Mouse (Mus musculus) lung, embryonic 14.5 days (tissue): Measurements from ENCODE around the gene Vmn2r80. TPM values are rescaled to one million over a fixed set of nuclear protein-coding genes. Genes with fewer than 3 reads are reported as not detected.
"Not testable (repeated sequence)": the region's sequence is repeated elsewhere in the genome, so short reads cannot be mapped to it uniquely, and the experiment has no call there.

ENCODE experiments used
- ATAC-seq: fragments of 200-750 bp; cut with Nextera tagmentation; 2 replicates; pipeline ENCODE4 v1.8.0; 2017; ENCODE audit warnings: mild to moderate bottlenecking, moderate TSS enrichment, moderate library complexity; ENCODE audit not compliant: insufficient read depth
- DNase-seq: peaks from one replicate; pipeline ENCODE4 v3.0.0-alpha.2; 2015
- H3K27ac ChIP-seq: fragments of 300-500 bp; sonication (generic); 2 replicates; pipeline ENCODE4 v1.5.1; 2014; ENCODE audit warnings: low read depth, mild to moderate bottlenecking, moderate library complexity
- H3K27me3 ChIP-seq: fragments of 300-500 bp; sonication (generic); 2 replicates; pipeline ENCODE4 v1.6.1; 2014; ENCODE audit warnings: low read length, control low read depth; ENCODE audit not compliant: insufficient read depth
- H3K36me3 ChIP-seq: fragments of 300-500 bp; sonication (generic); 2 replicates; pipeline ENCODE4 v1.6.1; 2014; ENCODE audit warnings: control low read depth; ENCODE audit not compliant: insufficient read depth
- H3K4me1 ChIP-seq: fragments of 300-500 bp; sonication (generic); 2 replicates; pipeline ENCODE4 v1.6.1; 2014; ENCODE audit warnings: antibody characterized with exemption, control low read depth; ENCODE audit not compliant: insufficient read depth
- H3K4me2 ChIP-seq: fragments of 300-500 bp; sonication (generic); 2 replicates; pipeline ENCODE4 v1.6.1; 2014; ENCODE audit warnings: mild to moderate bottlenecking
- H3K4me3 ChIP-seq: fragments of 300-500 bp; sonication (generic); 2 replicates; pipeline ENCODE4 v1.5.1; 2014; ENCODE audit warnings: low read depth, low read length
- H3K9ac ChIP-seq: fragments of 300-500 bp; sonication (generic); 2 replicates; pipeline ENCODE4 v1.6.1; 2014
- H3K9me3 ChIP-seq: fragments of 300-500 bp; sonication (generic); 2 replicates; pipeline ENCODE4 v1.6.1; 2016; ENCODE audit warnings: low read depth, low read length, control low read depth
- CTCF ChIP-seq: IDR thresholded peaks from 2 replicates; pipeline ENCODE4 v1.5.1; 2016; ENCODE audit warnings: antibody characterized with exemption, low read depth
- WGBS: fragments of 180-500 bp; shearing (Covaris S2); extraction: QIAGEN DNeasy Blood & Tissue Kit; methylation state at CpG from one replicate; pipeline ENCODE4 v1.1.7; 2014; 5-methylcytosine and 5-hydroxymethylcytosine counted together
- polyA plus RNA-seq: library from polyadenylated mRNA; unstranded; fragments of >200 nt; fragmentation: Nextera tagmentation; extraction: Ambion mirVana; gene quantifications from 2 replicates; pipeline ENCODE4 v1.2.1, GENCODE M21; 2014

Gene Vmn2r80
- polyA plus RNA-seq, 1 experiment from 2014 or later, result not detected

- no peak for ATAC-seq
- Histone ChIP-seq H3K9ac (no peak overlapping the region), H3K9me3 (no peaks in the 10 kb centered on the region), H3K4me2 (no peak overlapping the region), H3K36me3 (no peaks in the 10 kb centered on the region), H3K4me3 (no peak overlapping the region), H3K4me1 (no peaks in the 10 kb centered on the region), H3K27me3 (no peaks in the 10 kb centered on the region), H3K27ac (no peak overlapping the region)
- no peak for TF ChIP-seq CTCF
- DNase-seq, result no peak
Observed at GRCm38 (mm10) chr10:79151602-79152001, 3.0 kb downstream of the Vmn2r80 start.

GRCm38 (mm10) chr10:79199973-79200372, 51.4 kb downstream of the Vmn2r80 start:
- not testable (repeated sequence) for H3K9me3 ChIP-seq, H3K36me3 ChIP-seq, H3K27ac ChIP-seq, H3K4me2 ChIP-seq, H3K9ac ChIP-seq, H3K27me3 ChIP-seq, ATAC-seq, H3K4me3 ChIP-seq, DNase-seq, H3K4me1 ChIP-seq
- WGBS, result 61% methylated on average over 1 of the region's 1 CpGs

- Histone ChIP-seq H3K9ac (no peak overlapping the region), H3K9me3 (no peaks in the 10 kb centered on the region), H3K4me3 (no peak overlapping the region), H3K27me3 (no peaks in the 10 kb centered on the region), H3K36me3 (no peaks in the 10 kb centered on the region), H3K4me2 (no peak overlapping the region), H3K27ac (no peak overlapping the region), H3K4me1 (no peaks in the 10 kb centered on the region)
- no peak for TF ChIP-seq CTCF
- ATAC-seq (no peak), DNase-seq (no peak)
Observed at GRCm38 (mm10) chr10:79220432-79220831, 71.9 kb downstream of the Vmn2r80 start.

GRCm38 (mm10) chr10:79221606-79222005, 73.0 kb downstream of the Vmn2r80 start:
- H3K36me3 ChIP-seq, result no peaks in the 10 kb centered on the region
- no peaks in the 10 kb centered on the region for H3K9me3 ChIP-seq
- H3K27me3 ChIP-seq, result no peaks in the 10 kb centered on the region
- ATAC-seq, result no peak
- no peak for DNase-seq
- H3K4me2 ChIP-seq, result no peak overlapping the region
- H3K4me3 ChIP-seq, result no peak overlapping the region
- H3K9ac ChIP-seq, result no peak overlapping the region
- TF ChIP-seq CTCF, result no peak
- no peak overlapping the region for H3K27ac ChIP-seq
- no peaks in the 10 kb centered on the region for H3K4me1 ChIP-seq

GRCm38 (mm10) chr10:79222214-79222613, 73.6 kb downstream of the Vmn2r80 start:
- no peak for TF ChIP-seq CTCF
- H3K4me2 ChIP-seq, result no peak overlapping the region
- 65% methylated on average over 7 of the region's 7 CpGs for WGBS
- no peak overlapping the region for H3K27ac ChIP-seq
- H3K9me3 ChIP-seq, result no peaks in the 10 kb centered on the region
- DNase-seq (no peak), ATAC-seq (no peak)
- no peak overlapping the region for H3K9ac ChIP-seq
- no peak overlapping the region for H3K4me3 ChIP-seq
- no peaks in the 10 kb centered on the region for H3K36me3 ChIP-seq
- H3K4me1 ChIP-seq, result no peaks in the 10 kb centered on the region
- H3K27me3 ChIP-seq, result no peaks in the 10 kb centered on the region

Other genes starting within 250 kb of the Vmn2r80 start
- gene Olfr1354, start 235.6 kb upstream of the Vmn2r80 start, polyA plus RNA-seq, result not detected in 2 replicates
- not detected in 2 replicates for gene Olfr8, start 198.1 kb upstream of the Vmn2r80 start, polyA plus RNA-seq
- gene Olfr1353, start 185.5 kb upstream of the Vmn2r80 start, polyA plus RNA-seq, result not detected in 2 replicates
- gene Olfr1352, start 167.7 kb upstream of the Vmn2r80 start, polyA plus RNA-seq, result not detected in 2 replicates
- gene Olfr1351, start 136.3 kb upstream of the Vmn2r80 start, polyA plus RNA-seq, result not detected in 2 replicates
- 0.11 and 0.20 TPM in 2 replicates for gene Olfr57, start 120.0 kb upstream of the Vmn2r80 start, polyA plus RNA-seq
- 30.9 and 33.9 TPM in 2 replicates for gene 2610008E11Rik, start 51.2 kb upstream of the Vmn2r80 start, polyA plus RNA-seq
- gene Vmn2r81, start 98.9 kb downstream of the Vmn2r80 start, polyA plus RNA-seq, result not detected in 2 replicates
- gene Vmn2r82, start 207.8 kb downstream of the Vmn2r80 start, polyA plus RNA-seq, result not detected in 2 replicates